Mouse (Mus musculus) embryonic facial prominence, embryonic 14.5 days (tissue): ENCODE measurements around the gene Wnk1. TPM values are rescaled to one million over a fixed set of nuclear protein-coding genes. Genes with fewer than 3 reads are reported as not detected.
A peak's percentile ranks its signal among the peaks of the same experiment; 100 is the strongest.
"Not testable (repeated sequence)": the region's sequence is repeated elsewhere in the genome, so short reads cannot be mapped to it uniquely, and the experiment has no call there.

ENCODE experiments used
- ATAC-seq: fragments of 200-750 bp; cut with Nextera tagmentation; 2 replicates; pipeline ENCODE4 v1.8.0; 2017; ENCODE audit warnings: low read depth, moderate number of reproducible peaks, moderate TSS enrichment
- DNase-seq: peaks from one replicate; pipeline ENCODE4 v3.0.0-alpha.2; 2015; ENCODE audit warnings: low spot score
- H3K27ac ChIP-seq: fragments of 300-500 bp; sonication (generic); replicated peaks from 2 replicates; pipeline ENCODE4 v1.5.1; 2014; ENCODE audit warnings: low read depth, mild to moderate bottlenecking, low read length, moderate library complexity
- H3K27me3 ChIP-seq: fragments of 300-500 bp; sonication (generic); replicated peaks from 2 replicates; pipeline ENCODE4 v1.6.1; 2014; ENCODE audit warnings: low read length; ENCODE audit not compliant: control insufficient read depth, insufficient read depth
- H3K36me3 ChIP-seq: fragments of 300-500 bp; sonication (generic); 2 replicates; pipeline ENCODE4 v1.6.1; 2014; ENCODE audit warnings: low read length, mixed read lengths; ENCODE audit not compliant: control insufficient read depth, insufficient read depth
- H3K4me1 ChIP-seq: fragments of 300-500 bp; sonication (generic); 2 replicates; pipeline ENCODE4 v1.6.1; 2014; ENCODE audit warnings: antibody characterized with exemption, low read length; ENCODE audit not compliant: control insufficient read depth, insufficient read depth
- H3K4me2 ChIP-seq: fragments of 300-500 bp; sonication (generic); 2 replicates; pipeline ENCODE4 v1.6.1; 2014; ENCODE audit warnings: low read depth, mild to moderate bottlenecking, low read length, moderate library complexity, mixed read lengths
- H3K4me3 ChIP-seq: fragments of 300-500 bp; sonication (generic); 2 replicates; pipeline ENCODE4 v1.5.1; 2014; ENCODE audit warnings: low read depth, mild to moderate bottlenecking, low read length
- H3K9ac ChIP-seq: fragments of 300-500 bp; sonication (generic); 2 replicates; pipeline ENCODE4 v1.6.1; 2014; ENCODE audit warnings: low read depth, mild to moderate bottlenecking, low read length, moderate library complexity, mixed read lengths
- H3K9me3 ChIP-seq: fragments of 300-500 bp; sonication (generic); 2 replicates; pipeline ENCODE4 v1.6.1; 2016; ENCODE audit warnings: low read length; ENCODE audit not compliant: control insufficient read depth
- WGBS: fragments of 180-500 bp; shearing (Covaris S2); extraction: QIAGEN DNeasy Blood & Tissue Kit; methylation state at CpG from one replicate; pipeline ENCODE4 v1.1.7; 2014; 5-methylcytosine and 5-hydroxymethylcytosine counted together
- polyA plus RNA-seq: library from polyadenylated mRNA; unstranded; fragments of >200 nt; fragmentation: Nextera tagmentation; extraction: Ambion mirVana; gene quantifications from 2 replicates; pipeline ENCODE4 v1.2.1, GENCODE M21; 2014

The Wnk1 gene
- polyA plus RNA-seq: 73.3 and 83.9 TPM in 2 replicates

GRCm38 (mm10) chr6:120038366-120039255 lies at the start of gene Wnk1:
Wnk1 (minus strand) TSS chr6:120038672.
- WGBS: under 1% methylated on average over 48 of the region's 59 CpGs
- Histone ChIP-seq H3K9me3 (no peaks in the 10 kb centered on the region), H3K27me3 (no peaks in the 10 kb centered on the region), H3K4me1 (peaks cover 14% of the 10 kb centered on the region), H3K27ac (peak within 1 kb of the TSS; percentile 98), H3K4me3 (peak within 1 kb of the TSS; percentile 88), H3K36me3 (peaks cover 4% of the 10 kb centered on the region; the same call in 1 of the 2 replicates), H3K9ac (peak within 1 kb of the TSS; percentile 81), H3K4me2 (peak within 1 kb of the TSS; percentile 89)
- DNase-seq (peak; percentile 100), ATAC-seq (peak; percentile 95)

DNA sequence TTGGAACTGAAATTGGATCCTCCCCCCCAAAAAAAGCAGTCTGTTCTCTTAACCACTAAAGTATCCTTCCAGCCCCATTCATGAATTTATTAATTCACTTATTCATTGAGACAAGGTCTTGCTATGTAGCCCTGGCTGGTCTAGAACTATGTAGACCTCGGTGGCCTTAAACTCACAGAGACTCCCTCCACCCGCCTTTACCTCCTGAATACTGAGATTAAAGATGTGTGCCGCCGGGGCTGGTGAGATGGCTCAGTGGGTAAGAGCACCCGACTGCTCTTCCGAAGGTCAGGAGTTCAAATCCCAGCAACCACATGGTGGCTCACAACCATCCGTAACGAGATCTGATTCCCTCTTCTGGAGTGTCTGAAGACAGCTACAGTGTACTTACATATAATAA lies 48.6 kb upstream of the Wnk1 start:
- not testable (repeated sequence) for H3K4me1 ChIP-seq, H3K9me3 ChIP-seq, H3K27me3 ChIP-seq, ATAC-seq, H3K9ac ChIP-seq, H3K4me2 ChIP-seq, H3K4me3 ChIP-seq, H3K27ac ChIP-seq, H3K36me3 ChIP-seq, DNase-seq
- WGBS: 88% methylated on average over 6 of the region's 8 CpGs

GRCm38 (mm10) chr6:120085832-120086231 lies 47.4 kb upstream of the Wnk1 start:
- DNase-seq (no peak), ATAC-seq (no peak)
- H3K27me3 ChIP-seq: no peaks in the 10 kb centered on the region
- H3K9ac ChIP-seq: no peak overlapping the region
- 78% methylated on average over 3 of the region's 3 CpGs for WGBS
- no peak overlapping the region for H3K27ac ChIP-seq
- 0 out of 2 replicates have a peak, but pooled peaks cover 5% of the 10 kb centered on the region for H3K4me1 ChIP-seq
- no peaks in the 10 kb centered on the region for H3K36me3 ChIP-seq
- no peaks in the 10 kb centered on the region for H3K9me3 ChIP-seq
- H3K4me3 ChIP-seq: no peak overlapping the region
- H3K4me2 ChIP-seq: no peak overlapping the region

DNA sequence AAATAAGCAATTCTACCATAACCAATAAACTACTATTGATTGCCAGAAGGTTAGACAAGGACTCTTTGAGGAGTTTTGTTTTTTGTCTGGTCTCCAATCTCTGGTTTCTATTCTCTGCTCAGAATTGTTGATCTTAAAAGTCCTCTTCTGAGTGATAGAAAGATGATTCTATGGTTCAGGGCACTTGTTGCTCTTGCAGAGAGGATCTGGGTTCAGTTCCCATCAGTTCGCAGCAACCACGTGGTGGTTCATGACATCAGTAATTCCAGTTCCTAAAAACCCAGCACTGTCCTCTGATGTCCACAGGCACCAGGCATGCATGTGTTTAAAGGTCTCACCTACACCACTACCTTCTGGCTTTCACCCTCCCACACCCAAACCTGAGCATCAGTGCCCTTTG lies 46.5 kb upstream of the Wnk1 start:
- Histone ChIP-seq H3K27me3 (no peaks in the 10 kb centered on the region), H3K9me3 (no peaks in the 10 kb centered on the region), H3K27ac (no peak overlapping the region), H3K4me3 (no peak overlapping the region), H3K9ac (no peak overlapping the region), H3K4me2 (no peak overlapping the region), H3K36me3 (no peaks in the 10 kb centered on the region), H3K4me1 (0 out of 2 replicates have a peak, but pooled peaks cover 5% of the 10 kb centered on the region)
- WGBS: 93% methylated on average over 2 of the region's 2 CpGs
- DNase-seq (no peak), ATAC-seq (no peak)

DNA sequence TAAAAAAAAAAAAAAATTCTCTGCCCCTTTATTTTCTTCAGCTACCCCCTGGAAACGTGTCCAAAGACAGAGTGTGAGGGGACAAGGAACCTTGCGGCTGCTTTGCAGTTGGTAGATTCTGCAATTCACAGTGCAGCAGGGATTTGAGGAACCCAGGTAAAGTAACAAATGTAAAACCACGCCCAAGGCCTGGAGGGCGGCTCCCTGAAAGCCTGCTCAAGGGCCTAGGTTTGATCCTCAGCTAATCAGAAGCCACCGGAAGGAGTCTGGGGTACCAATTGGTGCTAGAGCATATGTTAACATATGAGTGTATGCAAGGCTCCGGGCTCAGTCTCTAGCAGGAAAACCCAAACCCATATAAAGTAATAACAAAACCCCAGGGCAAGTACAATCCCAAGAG lies 45.0 kb upstream of the Wnk1 start:
- DNase-seq (no peak), ATAC-seq (no peak)
- no peak overlapping the region for H3K4me2 ChIP-seq
- H3K36me3 ChIP-seq: no peaks in the 10 kb centered on the region
- no peak overlapping the region for H3K4me3 ChIP-seq
- H3K27ac ChIP-seq: no peak overlapping the region
- H3K9me3 ChIP-seq: no peaks in the 10 kb centered on the region
- no peaks in the 10 kb centered on the region for H3K27me3 ChIP-seq
- no peak overlapping the region for H3K9ac ChIP-seq
- 0 out of 2 replicates have a peak, but pooled peaks cover 5% of the 10 kb centered on the region for H3K4me1 ChIP-seq
- WGBS: 63% methylated on average over 6 of the region's 6 CpGs

- 76% methylated on average over 8 of the region's 8 CpGs for WGBS
- no peak overlapping the region for H3K27ac ChIP-seq
- DNase-seq (no peak), ATAC-seq (no peak)
- H3K9ac ChIP-seq: no peak overlapping the region
- no peaks in the 10 kb centered on the region for H3K36me3 ChIP-seq
- H3K27me3 ChIP-seq: no peaks in the 10 kb centered on the region
- no peak overlapping the region for H3K4me3 ChIP-seq
- 0 out of 2 replicates have a peak, but pooled peaks cover 5% of the 10 kb centered on the region for H3K4me1 ChIP-seq
- H3K4me2 ChIP-seq: no peak overlapping the region
- no peaks in the 10 kb centered on the region for H3K9me3 ChIP-seq
Measured at GRCm38 (mm10) chr6:120082951-120083411, 44.5 kb upstream of the Wnk1 start.

- no peak overlapping the region for H3K27ac ChIP-seq
- no peaks in the 10 kb centered on the region for H3K9me3 ChIP-seq
- 0 out of 2 replicates have a peak, but pooled peaks cover 5% of the 10 kb centered on the region for H3K4me1 ChIP-seq
- WGBS: 85% methylated on average over 6 of the region's 6 CpGs
- ATAC-seq: no peak
- H3K27me3 ChIP-seq: no peaks in the 10 kb centered on the region
- DNase-seq: no peak
- no peaks in the 10 kb centered on the region for H3K36me3 ChIP-seq
- no peak overlapping the region for H3K4me2 ChIP-seq
- no peak overlapping the region for H3K9ac ChIP-seq
- H3K4me3 ChIP-seq: no peak overlapping the region
Measured at GRCm38 (mm10) chr6:120082251-120082950, 43.9 kb upstream of the Wnk1 start.

DNA sequence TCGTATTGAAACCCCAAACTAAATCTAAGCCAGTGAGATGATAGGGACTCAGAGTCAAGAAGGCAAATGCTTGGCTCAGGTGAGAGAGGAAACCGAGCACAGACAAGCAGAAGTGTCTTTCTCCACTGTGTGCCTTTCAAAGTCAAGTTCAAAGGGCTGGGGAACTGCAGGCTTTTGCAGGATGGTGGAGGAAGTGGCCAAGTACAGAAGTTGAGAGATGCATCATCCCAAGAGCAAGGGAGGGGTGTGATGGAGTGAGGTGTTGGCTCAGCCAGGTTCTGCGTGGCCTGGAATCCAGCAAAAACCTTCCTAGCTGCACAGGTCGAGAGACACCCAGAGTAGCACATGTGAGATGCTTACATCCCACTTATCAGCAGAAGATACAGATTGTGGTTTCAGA lies 43.0 kb upstream of the Wnk1 start:
- WGBS: 78% methylated on average over 4 of the region's 4 CpGs
- Histone ChIP-seq H3K9ac (no peak overlapping the region), H3K4me2 (no peak overlapping the region), H3K27ac (no peak overlapping the region), H3K9me3 (no peaks in the 10 kb centered on the region), H3K4me1 (0 out of 2 replicates have a peak, but pooled peaks cover 5% of the 10 kb centered on the region), H3K4me3 (no peak overlapping the region), H3K27me3 (no peaks in the 10 kb centered on the region), H3K36me3 (no peaks in the 10 kb centered on the region)
- no peak for DNase-seq
- ATAC-seq: no peak
